Mouse (Mus musculus) forebrain, embryonic 13.5 days (tissue): ENCODE results near the gene Gng13. TPM values are rescaled to one million over a fixed set of nuclear protein-coding genes. Genes with fewer than 3 reads are reported as not detected.

Source experiments
- ATAC-seq: fragments of 200-750 bp; cut with Nextera tagmentation; 2 replicates; pipeline ENCODE4 v1.8.0; 2017
- H3K27ac ChIP-seq: fragments of 300-500 bp; sonication (generic); 2 replicates; pipeline ENCODE4 v1.5.1; 2015; ENCODE audit warnings: inconsistent platforms, mild to moderate bottlenecking, moderate library complexity
- H3K27me3 ChIP-seq: fragments of 300-500 bp; sonication (generic); 2 replicates; pipeline ENCODE4 v1.6.1; 2015; ENCODE audit warnings: mild to moderate bottlenecking, inconsistent platforms
- H3K36me3 ChIP-seq: fragments of 300-500 bp; sonication (generic); 2 replicates; pipeline ENCODE4 v1.6.1; 2015; ENCODE audit warnings: mild to moderate bottlenecking, inconsistent platforms; ENCODE audit not compliant: poor library complexity, severe bottlenecking
- H3K4me1 ChIP-seq: fragments of 300-500 bp; sonication (generic); 2 replicates; pipeline ENCODE4 v1.6.1; 2015; ENCODE audit warnings: inconsistent platforms
- H3K4me2 ChIP-seq: fragments of 300-500 bp; sonication (generic); 2 replicates; pipeline ENCODE4 v1.6.1; 2015; ENCODE audit warnings: inconsistent platforms, mild to moderate bottlenecking, moderate library complexity
- H3K4me3 ChIP-seq: fragments of 300-500 bp; sonication (generic); 2 replicates; pipeline ENCODE4 v1.5.1; 2015; ENCODE audit warnings: mild to moderate bottlenecking, inconsistent platforms
- H3K9ac ChIP-seq: fragments of 300-500 bp; sonication (generic); 2 replicates; pipeline ENCODE4 v1.6.1; 2015; ENCODE audit warnings: mild to moderate bottlenecking, inconsistent platforms
- H3K9me3 ChIP-seq: fragments of 300-500 bp; sonication (generic); replicated peaks from 2 replicates; pipeline ENCODE4 v1.6.1; 2016; ENCODE audit warnings: inconsistent platforms
- WGBS: fragments of 180-500 bp; shearing (Covaris S2); methylation state at CpG from one replicate; pipeline ENCODE4 v1.1.7; 2015; 5-methylcytosine and 5-hydroxymethylcytosine counted together
- polyA plus RNA-seq: library from polyadenylated mRNA; unstranded; fragments of >200 nt; fragmentation: Nextera tagmentation; extraction: Ambion mirVana; gene quantifications from 2 replicates; pipeline ENCODE4 v1.2.1, GENCODE M21; 2015

Gng13 gene
- 0.61 TPM in 1 of 2 replicates, not detected in the other for polyA plus RNA-seq

DNA sequence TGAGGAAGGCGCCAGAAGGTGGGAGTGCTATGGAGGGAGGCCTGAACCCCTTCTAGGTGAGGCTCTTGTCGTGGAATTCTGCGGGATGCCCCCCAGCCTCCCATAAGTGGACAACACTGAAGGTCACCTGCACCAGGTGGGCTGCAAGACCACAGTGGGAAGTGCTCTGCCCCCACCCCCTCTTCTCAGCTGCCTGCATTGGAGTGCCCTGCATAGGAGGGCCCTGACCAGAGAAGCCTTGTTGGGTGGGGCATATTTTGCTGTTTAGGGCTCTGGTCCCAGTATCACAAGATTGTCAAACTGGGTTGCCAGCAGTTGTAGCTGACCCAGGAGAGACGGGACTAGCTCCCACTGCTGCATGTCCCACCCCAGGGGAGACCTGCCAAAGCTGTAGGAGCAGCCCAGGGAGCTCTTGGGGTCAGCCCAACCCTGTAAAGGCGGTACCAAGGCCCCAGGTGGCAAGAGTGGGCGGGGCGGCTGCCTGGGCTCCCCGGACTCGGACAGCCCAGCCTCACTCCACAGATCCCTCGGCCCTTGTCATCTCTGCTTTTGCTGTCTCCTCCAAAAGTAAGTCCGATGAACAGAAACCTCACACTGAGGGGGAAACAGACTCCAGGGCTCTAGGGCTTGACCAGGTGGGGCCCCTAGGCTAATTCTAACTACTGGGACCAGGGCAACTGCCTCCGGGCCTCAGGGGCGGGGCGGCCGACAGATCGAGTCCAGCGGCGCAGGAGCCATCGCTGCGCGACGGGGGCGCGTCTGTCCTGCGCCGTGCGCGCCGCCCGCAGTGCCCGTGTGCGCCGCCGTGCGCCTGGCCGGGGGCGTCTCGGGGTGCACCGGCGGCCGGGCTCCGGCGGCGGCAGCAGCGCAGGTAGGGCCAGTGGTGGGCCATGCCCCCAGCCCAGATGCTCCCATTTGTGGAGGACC lies at the start of gene Gng13:
Gng13 (plus strand) TSS at position 461 of the 927 bp plus-strand sequence.
- Histone ChIP-seq H3K4me2 (peak within 1 kb of the TSS; percentile 61), H3K27ac (no peak within 1 kb of the TSS), H3K9ac (peak within 1 kb of the TSS; percentile 38), H3K27me3 (peaks cover 37% of the 10 kb centered on the region), H3K4me1 (peaks cover 9% of the 10 kb centered on the region), H3K36me3 (peaks cover 29% of the 10 kb centered on the region), H3K4me3 (peak within 1 kb of the TSS; percentile 35), H3K9me3 (no peaks in the 10 kb centered on the region)
- under 1% methylated on average over 45 of the region's 45 CpGs for WGBS
- peak; percentile 33; the same call in 1 of the 2 replicates for ATAC-seq

DNA sequence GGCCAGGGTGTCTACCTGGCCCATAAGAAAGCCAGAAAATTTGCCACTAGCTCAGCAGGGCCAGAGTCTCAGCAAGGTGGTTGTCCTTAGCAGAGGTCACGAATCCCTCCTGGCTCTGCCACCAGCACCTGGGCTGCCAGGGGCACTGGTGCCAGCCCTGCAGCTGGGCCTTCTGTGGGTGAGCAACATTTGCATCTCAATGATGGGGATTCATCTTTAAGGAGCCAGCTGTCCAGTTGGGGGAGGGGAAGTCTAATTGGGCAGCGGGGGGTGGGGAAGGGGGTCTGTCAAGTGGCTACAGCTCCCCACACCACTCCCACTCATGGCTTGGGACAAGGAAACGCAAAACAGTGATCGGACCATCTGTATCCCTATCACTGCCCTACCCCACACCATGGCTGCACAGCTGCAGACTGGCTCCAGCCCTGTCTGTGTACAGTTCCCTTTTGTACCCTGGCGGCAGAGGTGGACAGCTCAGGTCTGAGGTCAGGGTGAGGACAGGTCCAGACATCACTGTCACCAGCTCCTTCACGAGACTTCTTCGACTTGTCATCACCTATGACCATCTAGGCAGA lies 48.4 kb upstream of the Gng13 start:
- ATAC-seq, result peak; percentile 53; the same call in 1 of the 2 replicates
- no peaks in the 10 kb centered on the region for H3K9me3 ChIP-seq

DNA sequence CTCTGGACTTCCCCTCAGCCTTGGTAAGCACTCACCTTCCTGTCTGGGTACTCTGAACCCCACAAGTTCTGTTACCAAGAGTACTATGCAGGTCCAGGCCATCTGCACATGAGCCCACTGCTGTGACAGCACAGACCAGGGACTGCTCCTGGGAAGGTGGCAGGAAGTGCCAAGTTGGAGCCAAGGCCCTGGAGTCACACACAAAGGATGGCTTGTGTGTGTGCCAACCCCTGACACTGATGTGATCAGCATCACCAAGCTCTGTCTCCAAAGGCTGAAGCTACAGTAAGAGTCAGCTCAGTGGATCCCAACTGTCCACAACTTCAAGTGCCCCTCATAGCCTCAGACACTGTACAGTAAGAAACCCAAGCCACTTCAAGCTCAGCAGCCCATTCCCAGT lies 44.0 kb upstream of the Gng13 start:
- Histone ChIP-seq H3K9ac (no peak overlapping the region), H3K9me3 (peaks cover 6% of the 10 kb centered on the region), H3K4me1 (peaks cover 11% of the 10 kb centered on the region), H3K36me3 (no peaks in the 10 kb centered on the region), H3K4me3 (no peak overlapping the region), H3K27ac (no peak overlapping the region), H3K27me3 (no peaks in the 10 kb centered on the region), H3K4me2 (no peak overlapping the region)
- ATAC-seq, result no peak

More for the DNA sequence above, 48.4 kb upstream of the Gng13 start:
- no peak overlapping the region for H3K4me2 ChIP-seq
- WGBS, result 71% methylated on average over 7 of the region's 7 CpGs
- no peaks in the 10 kb centered on the region for H3K27me3 ChIP-seq
- no peak overlapping the region for H3K4me3 ChIP-seq
- peak overlapping the region; percentile 22; the same call in 1 of the 2 replicates for H3K27ac ChIP-seq
- H3K4me1 ChIP-seq, result peaks cover 21% of the 10 kb centered on the region
- no peaks in the 10 kb centered on the region for H3K36me3 ChIP-seq
- no peak overlapping the region for H3K9ac ChIP-seq

DNA sequence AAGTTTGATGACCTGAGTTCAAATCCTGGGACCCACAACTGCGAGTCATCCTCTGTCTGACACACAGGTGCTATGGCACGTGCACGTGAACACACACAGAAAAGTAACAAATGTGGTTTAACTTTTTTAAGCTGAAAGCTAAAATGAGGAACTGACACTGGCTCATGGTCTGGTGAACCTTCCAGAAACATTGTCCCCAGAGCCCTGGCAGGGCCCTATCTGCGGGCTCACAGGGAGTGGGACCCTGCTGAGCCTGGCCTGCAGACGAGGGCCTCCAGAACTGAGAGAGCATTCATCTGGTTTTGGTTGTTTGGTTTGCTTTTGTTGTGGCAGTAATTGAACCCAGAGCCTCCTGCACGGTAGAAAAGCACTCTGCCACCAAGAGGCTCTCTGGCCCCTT lies 39.0 kb upstream of the Gng13 start:
- H3K36me3 ChIP-seq, result no peaks in the 10 kb centered on the region
- H3K27ac ChIP-seq, result no peak overlapping the region
- H3K4me1 ChIP-seq, result peaks cover 30% of the 10 kb centered on the region
- no peak for ATAC-seq
- H3K27me3 ChIP-seq, result no peaks in the 10 kb centered on the region
- no peak overlapping the region for H3K9ac ChIP-seq
- no peak overlapping the region for H3K4me3 ChIP-seq
- no peak overlapping the region for H3K4me2 ChIP-seq
- H3K9me3 ChIP-seq, result peaks cover 6% of the 10 kb centered on the region
- 49% methylated on average over 6 of the region's 6 CpGs for WGBS

DNA sequence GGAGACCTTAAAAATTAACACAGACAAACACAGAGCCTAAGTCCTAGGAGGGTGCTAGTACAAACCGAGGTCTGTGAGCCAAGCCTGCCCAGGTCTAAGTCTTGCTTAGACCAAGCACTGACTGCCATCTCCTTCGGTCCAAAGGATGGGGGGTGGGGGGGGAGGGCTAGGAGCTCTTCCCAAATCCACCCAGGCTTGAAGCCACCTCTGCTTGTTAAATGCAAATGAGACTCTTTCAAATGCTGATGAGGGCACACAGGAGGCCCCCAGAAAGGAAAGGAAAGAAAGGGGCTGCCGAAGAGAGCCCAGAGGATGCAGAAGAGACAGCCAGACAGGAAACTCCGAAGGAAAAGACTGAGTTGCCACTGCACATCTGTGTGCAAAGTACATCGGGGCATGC lies 37.2 kb upstream of the Gng13 start:
- H3K4me1 ChIP-seq, result peaks cover 30% of the 10 kb centered on the region
- no peaks in the 10 kb centered on the region for H3K36me3 ChIP-seq
- H3K27me3 ChIP-seq, result no peaks in the 10 kb centered on the region
- peak; percentile 62 for ATAC-seq
- no peak overlapping the region for H3K4me3 ChIP-seq
- peaks cover 6% of the 10 kb centered on the region for H3K9me3 ChIP-seq
- H3K27ac ChIP-seq, result peak overlapping the region; percentile 72
- H3K9ac ChIP-seq, result peak overlapping the region; percentile 41
- peak overlapping the region; percentile 44 for H3K4me2 ChIP-seq
- WGBS, result 2% methylated on average over 5 of the region's 5 CpGs

DNA sequence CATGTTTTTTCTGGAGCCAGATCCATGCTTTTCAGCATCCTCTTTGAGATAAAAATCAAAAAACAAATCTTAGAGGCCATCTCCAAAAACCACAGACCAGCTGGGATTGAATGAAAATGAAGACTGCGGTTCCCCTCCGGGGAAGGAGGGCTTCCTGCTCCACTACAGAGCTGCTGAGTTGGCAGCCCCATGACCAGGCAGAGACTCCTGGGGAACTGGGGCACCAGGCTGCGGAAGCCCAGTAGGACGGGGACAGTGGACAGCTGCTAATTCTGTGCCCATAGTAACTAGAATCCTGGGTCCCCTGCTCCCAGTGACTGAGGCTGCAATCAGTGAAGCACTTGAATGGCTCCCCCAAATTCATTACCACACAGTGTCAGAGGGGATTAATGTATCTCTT lies 35.3 kb upstream of the Gng13 start:
- WGBS, result 90% methylated on average over 4 of the region's 4 CpGs
- no peaks in the 10 kb centered on the region for H3K36me3 ChIP-seq

DNA sequence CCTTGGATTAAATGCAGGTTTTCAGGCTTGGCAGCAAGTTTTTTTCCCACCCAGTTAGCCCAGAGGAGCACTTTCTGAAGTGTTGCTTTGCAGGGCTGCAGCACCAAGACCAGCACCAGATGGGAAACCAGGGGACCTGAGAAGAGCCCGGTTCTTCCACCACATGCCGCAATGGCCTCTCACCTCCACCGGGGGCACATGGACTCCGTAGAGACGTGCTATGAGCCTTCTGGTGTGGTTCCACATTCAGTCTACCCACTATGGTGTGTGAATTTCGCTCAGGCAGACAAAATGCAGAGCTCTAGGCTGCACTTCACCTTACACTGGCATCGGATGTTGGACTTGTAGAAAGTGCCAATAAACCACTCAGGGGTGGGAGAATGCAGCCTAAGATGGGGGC lies 30.6 kb upstream of the Gng13 start:
- H3K4me1 ChIP-seq, result peaks cover 9% of the 10 kb centered on the region
- no peak overlapping the region for H3K4me3 ChIP-seq
- H3K4me2 ChIP-seq, result no peak overlapping the region
- no peaks in the 10 kb centered on the region for H3K36me3 ChIP-seq
- no peak overlapping the region for H3K9ac ChIP-seq
- WGBS, result 51% methylated on average over 7 of the region's 7 CpGs
- no peak for ATAC-seq
- no peaks in the 10 kb centered on the region for H3K9me3 ChIP-seq
- peaks cover 4% of the 10 kb centered on the region; the same call in 1 of the 2 replicates for H3K27me3 ChIP-seq
- no peak overlapping the region for H3K27ac ChIP-seq

More for the DNA sequence above, 35.3 kb upstream of the Gng13 start:
- no peak for ATAC-seq
- no peak overlapping the region for H3K4me2 ChIP-seq
- H3K4me1 ChIP-seq, result peaks cover 30% of the 10 kb centered on the region
- H3K4me3 ChIP-seq, result no peak overlapping the region
- peaks cover 4% of the 10 kb centered on the region; the same call in 1 of the 2 replicates for H3K27me3 ChIP-seq
- no peak overlapping the region for H3K27ac ChIP-seq
- H3K9ac ChIP-seq, result no peak overlapping the region
- H3K9me3 ChIP-seq, result peaks cover under 1% of the 10 kb centered on the region; the same call in 1 of the 2 replicates

DNA sequence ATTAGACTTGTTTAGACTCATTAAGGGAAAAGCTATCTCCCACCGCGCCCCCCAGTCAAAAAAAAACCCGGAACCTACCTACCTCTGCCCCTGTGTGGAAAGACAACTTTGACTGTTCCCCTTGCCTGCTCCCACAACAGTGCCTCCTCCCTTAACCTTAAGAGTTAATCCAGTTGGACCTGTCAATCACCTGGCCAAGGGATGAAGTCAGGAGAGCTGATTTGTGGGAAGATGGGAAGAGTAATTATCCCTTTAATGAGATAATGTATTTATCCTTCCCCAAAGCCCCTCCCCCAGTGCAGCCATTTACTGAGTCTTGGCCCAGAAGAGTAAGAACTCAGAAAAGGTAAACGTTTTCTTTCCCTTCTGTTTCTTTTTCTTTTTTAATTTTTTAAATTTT lies 28.0 kb upstream of the Gng13 start:
- H3K4me1 ChIP-seq, result peaks cover 9% of the 10 kb centered on the region
- H3K9me3 ChIP-seq, result no peaks in the 10 kb centered on the region
- WGBS, result 68% methylated on average over 4 of the region's 4 CpGs
- no peaks in the 10 kb centered on the region for H3K36me3 ChIP-seq
- peaks cover 4% of the 10 kb centered on the region; the same call in 1 of the 2 replicates for H3K27me3 ChIP-seq
- no peak overlapping the region for H3K27ac ChIP-seq
- no peak overlapping the region for H3K4me3 ChIP-seq
- H3K9ac ChIP-seq, result no peak overlapping the region
- no peak for ATAC-seq
- H3K4me2 ChIP-seq, result no peak overlapping the region

DNA sequence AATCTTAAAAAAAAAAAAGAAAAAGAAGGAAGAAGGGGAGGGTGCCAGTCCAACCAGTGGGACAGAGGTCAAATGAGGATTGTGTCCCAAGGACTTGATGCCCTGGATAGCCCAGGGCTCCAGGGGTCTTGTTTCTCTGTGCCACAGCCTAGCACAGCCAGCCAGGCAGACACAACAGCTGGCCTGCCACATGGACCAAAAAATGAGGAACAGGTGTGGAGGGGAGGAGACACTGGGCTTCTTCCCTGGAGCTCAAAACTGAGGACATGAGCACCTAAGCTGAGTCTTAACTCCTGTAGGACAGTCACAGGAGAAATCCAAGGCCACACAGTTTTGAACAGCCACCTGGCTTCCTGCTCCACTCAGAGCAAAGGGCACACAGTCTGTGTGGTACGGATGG lies 20.7 kb upstream of the Gng13 start:
- no peak for ATAC-seq
- no peaks in the 10 kb centered on the region for H3K4me1 ChIP-seq
- no peak overlapping the region; the same call in 1 of the 2 replicates for H3K9ac ChIP-seq
- H3K4me3 ChIP-seq, result no peak overlapping the region
- no peak overlapping the region for H3K27ac ChIP-seq
- H3K9me3 ChIP-seq, result no peaks in the 10 kb centered on the region
- WGBS, result 39% methylated on average over 1 of the region's 1 CpGs
- 0 out of 2 replicates have a peak, but pooled peaks cover 4% of the 10 kb centered on the region for H3K27me3 ChIP-seq
- no peaks in the 10 kb centered on the region for H3K36me3 ChIP-seq
- H3K4me2 ChIP-seq, result no peak overlapping the region

DNA sequence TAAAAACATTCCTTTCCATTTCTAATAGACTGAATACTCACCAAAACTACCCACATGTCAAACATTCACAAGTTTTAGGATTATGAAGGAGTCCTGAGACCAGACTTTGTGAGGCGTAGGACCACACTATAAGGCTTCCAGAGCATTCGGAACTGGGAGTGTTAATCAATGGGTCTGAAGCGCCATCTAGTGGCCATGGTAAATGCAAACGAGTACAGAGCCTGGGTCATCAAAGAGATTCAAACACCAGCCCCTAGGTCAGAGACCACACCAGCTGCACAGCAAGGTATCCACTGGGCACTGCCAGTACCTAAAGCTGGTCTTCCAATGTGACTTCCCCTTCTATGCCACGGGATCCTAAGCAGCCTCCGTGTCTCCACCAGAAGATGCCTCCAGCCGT lies 18.5 kb upstream of the Gng13 start:
- no peak overlapping the region for H3K4me2 ChIP-seq
- no peaks in the 10 kb centered on the region for H3K36me3 ChIP-seq
- H3K4me1 ChIP-seq, result no peaks in the 10 kb centered on the region
- H3K9ac ChIP-seq, result no peak overlapping the region
- 12% methylated on average over 7 of the region's 7 CpGs for WGBS
- 0 out of 2 replicates have a peak, but pooled peaks cover 4% of the 10 kb centered on the region for H3K27me3 ChIP-seq
- peak; percentile 76; the same call in 1 of the 2 replicates for ATAC-seq
- H3K27ac ChIP-seq, result no peak overlapping the region
- no peaks in the 10 kb centered on the region for H3K9me3 ChIP-seq
- no peak overlapping the region for H3K4me3 ChIP-seq

DNA sequence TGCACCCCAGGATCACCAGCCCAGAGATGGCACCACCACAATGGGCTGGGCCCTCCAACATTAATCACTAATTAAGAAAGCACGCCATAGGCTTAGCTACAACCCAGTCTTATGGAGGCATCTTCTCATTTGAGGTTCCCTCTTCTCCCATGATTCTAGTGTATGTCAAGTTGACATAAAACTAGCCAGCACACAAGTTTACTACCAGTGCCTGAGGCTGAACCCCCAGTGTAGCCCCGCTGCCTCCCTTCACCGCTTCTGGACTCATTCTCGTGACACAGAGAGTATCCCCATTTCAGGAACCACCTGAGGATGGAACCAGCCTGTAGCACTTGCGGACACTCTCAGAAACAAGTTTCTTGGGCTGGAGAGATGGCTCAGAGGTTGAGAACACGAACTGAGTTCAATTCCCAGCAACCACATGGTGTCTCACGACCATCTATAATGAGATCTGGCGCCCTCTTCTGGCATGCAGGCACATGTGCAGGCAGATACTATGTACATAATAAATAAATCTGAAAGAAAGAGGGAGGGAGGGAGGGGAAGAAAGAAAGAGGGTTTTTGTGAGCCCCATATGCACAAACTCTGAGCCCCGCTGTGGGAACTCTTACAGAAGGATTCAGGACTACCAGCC lies 16.0 kb upstream of the Gng13 start:
- no peak for ATAC-seq
- WGBS, result 62% methylated on average over 9 of the region's 9 CpGs

DNA sequence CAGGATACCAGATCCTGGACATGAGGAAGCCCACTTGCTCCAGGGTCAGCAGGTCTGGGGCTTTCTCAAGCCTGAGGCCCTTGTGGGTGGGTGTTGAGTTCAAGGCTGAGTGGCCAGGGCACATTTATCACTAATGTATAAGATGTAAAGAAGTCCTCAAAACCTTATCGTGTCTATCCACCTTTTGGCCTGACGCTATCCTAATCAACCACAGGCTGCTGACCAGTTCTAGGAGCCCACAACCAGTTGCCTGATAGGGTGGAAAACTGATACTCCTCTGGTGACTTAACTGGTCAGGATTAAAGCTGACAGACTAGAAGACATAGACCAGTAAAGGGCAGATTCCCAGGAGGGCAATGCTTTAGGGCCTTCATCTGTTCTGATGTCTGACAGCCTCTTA lies 7.0 kb upstream of the Gng13 start:
- 96% methylated on average over 2 of the region's 2 CpGs for WGBS
- H3K4me3 ChIP-seq, result no peak overlapping the region
- H3K4me2 ChIP-seq, result no peak overlapping the region
- no peak for ATAC-seq
- peaks cover 5% of the 10 kb centered on the region; the same call in 1 of the 2 replicates for H3K27me3 ChIP-seq
- no peaks in the 10 kb centered on the region for H3K4me1 ChIP-seq
- H3K27ac ChIP-seq, result no peak overlapping the region
- no peaks in the 10 kb centered on the region; the same call in 1 of the 2 replicates for H3K9me3 ChIP-seq
- no peak overlapping the region for H3K9ac ChIP-seq
- H3K36me3 ChIP-seq, result no peaks in the 10 kb centered on the region

More for the DNA sequence above, 16.0 kb upstream of the Gng13 start:
- Histone ChIP-seq H3K27me3 (0 out of 2 replicates have a peak, but pooled peaks cover 4% of the 10 kb centered on the region), H3K9me3 (no peaks in the 10 kb centered on the region), H3K4me3 (no peak overlapping the region), H3K4me1 (no peaks in the 10 kb centered on the region), H3K4me2 (no peak overlapping the region), H3K27ac (no peak overlapping the region), H3K36me3 (no peaks in the 10 kb centered on the region), H3K9ac (no peak overlapping the region)
